Mouse (Mus musculus) brain, embryonic 18.5 days (tissue): ENCODE measurements around the gene Kif7.

Experiments
- DNase-seq: peaks from one replicate; pipeline ENCODE4 v3.0.0-alpha.2; 2012; ENCODE audit warnings: low read depth, low spot score

The Kif7 gene

GRCm38 (mm10) chr7:79715187-79715981, at the start of gene Kif7:
Gene Kif7, minus strand, starts transcription at chr7:79715720.
- peak; percentile 55 for DNase-seq

GRCm38 (mm10) chr7:79762106-79762505, 46.6 kb upstream of the Kif7 start:
- no peak for DNase-seq

GRCm38 (mm10) chr7:79761124-79761876, 45.8 kb upstream of the Kif7 start:
- DNase-seq = no peak

DNA sequence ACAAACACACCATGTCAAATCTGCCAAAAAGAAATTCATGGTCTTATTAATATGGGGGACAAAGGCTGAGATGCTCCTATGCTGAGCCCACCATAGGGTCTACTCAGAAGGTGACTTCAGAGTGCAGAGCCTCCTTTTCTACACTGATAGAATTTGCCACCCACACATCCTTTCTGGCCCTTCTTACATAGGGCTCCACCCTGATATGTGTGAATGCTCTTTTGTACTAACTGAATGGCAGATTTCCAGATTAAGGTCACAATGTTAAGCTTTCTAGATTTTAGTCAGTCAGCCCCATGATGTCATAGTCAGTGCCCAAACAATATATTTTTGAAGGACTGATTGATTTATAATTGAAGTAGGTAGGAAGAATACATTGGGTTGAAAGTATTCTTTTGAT, 44.2 kb upstream of the Kif7 start:
- no peak for DNase-seq

DNA sequence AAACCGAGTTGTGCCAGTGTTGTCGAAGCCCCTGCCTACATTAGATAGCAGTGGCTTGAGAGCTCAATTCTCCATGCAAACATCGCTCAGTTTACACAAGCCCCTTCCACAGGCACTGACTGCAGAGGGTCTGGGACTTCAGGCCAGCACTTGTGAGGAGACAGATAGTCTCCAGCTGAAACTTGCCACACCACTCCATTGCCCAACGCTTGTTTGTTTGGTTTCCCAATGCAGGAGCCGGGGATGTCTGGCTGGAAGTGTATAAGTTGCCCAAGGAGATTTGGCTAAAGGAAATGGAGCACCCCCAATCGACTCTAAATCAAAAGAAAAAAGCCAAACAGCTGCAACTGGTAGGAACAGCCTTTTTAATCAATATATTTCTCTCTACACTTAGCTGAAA, 42.7 kb upstream of the Kif7 start:
- DNase-seq = no peak

DNA sequence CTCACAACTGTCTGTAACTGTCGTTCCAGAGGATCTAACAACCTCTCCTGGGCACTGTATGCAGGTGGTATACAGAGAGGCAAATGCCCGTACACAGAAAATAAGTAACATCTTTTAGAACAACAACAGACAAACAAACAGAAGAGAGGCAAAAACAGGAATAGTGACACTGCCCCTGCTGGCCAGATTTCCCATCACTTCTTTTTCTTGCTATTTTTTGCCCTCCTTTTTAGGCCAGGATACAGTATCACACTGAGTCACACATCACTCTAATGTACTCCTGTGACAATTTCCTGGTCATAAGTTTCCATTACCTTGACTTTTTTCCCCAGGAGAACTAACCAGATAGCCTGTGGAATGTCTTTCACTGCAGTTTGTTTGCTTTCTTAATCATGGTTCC, 40.8 kb upstream of the Kif7 start:
- no peak for DNase-seq

DNA sequence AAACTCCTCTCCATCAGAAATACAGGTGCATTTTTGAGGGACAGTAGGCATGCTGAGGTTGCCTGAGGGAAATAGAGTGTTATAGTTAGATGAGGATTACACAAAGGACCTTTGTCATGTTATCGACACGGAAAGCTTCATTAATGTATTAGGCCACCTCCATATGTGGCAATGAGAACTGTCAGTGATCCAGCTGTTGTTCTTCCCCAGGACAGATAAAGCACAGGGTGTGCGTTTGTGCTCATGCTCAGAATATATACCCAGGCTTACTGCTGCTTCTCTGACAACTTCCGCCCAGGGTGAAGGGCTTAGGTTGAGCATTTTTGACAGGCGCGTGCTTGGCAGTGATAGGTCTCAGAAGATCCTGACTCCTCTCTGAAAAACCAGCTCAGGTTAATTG, 34.0 kb upstream of the Kif7 start:
- no peak for DNase-seq

- no peak for DNase-seq
Observed at GRCm38 (mm10) chr7:79747659-79748058, 32.1 kb upstream of the Kif7 start.

- DNase-seq = no peak
Observed at GRCm38 (mm10) chr7:79744585-79744984, 29.1 kb upstream of the Kif7 start.

GRCm38 (mm10) chr7:79744051-79744450, 28.5 kb upstream of the Kif7 start:
- DNase-seq = no peak

- peak; percentile 54 for DNase-seq
Observed at GRCm38 (mm10) chr7:79742659-79743536, 27.4 kb upstream of the Kif7 start, which contains the start of the genes Pex11a and Wdr93. Gene Pex11a, minus strand, starts transcription at chr7:79743131. Gene Wdr93, plus strand, starts transcription at chr7:79743163.

- no peak for DNase-seq
Observed at GRCm38 (mm10) chr7:79742277-79742658, 26.7 kb upstream of the Kif7 start.

DNA sequence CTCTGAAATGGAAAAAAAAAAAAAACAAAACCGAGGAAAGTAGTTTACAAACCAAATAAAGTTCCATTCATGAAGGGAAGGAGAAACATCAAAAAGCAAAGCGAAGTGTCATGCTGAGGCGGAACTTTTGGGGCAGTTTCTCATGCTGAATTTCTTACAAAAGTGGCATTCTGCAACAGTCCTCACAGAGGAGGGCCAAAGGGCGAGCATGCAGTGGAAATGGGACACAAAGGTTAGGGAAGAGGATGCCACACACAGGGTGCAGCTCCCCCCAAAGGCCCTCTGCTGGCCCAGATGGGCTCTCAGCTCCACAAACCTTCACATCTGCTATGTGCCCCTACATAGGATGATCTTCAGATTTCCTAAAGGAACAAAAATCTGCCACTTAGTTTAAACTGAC, 24.8 kb upstream of the Kif7 start:
- DNase-seq = no peak

- DNase-seq = no peak
Observed at GRCm38 (mm10) chr7:79738913-79739312, 23.4 kb upstream of the Kif7 start.

- DNase-seq = no peak
Observed at GRCm38 (mm10) chr7:79736511-79736910, 21.0 kb upstream of the Kif7 start.

DNA sequence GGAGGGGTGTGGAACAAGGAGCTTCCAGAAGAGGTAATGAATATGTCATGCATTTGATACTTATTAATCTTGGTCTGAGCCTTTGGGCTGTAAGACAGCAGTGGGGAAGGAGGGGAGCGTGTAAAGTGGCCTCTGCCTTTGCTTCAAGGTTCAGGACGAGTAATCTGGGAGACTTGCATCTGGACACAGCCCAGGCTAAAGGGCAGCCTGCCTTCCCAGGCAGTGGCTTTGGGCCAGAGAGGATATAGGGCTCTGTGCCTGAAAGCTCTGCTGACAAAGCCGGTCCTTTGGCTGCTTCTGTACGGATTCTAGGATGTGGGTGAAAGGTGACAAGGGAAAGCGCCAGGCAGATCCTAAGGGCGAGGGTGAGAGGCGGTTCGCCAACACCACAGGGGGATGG, 19.0 kb upstream of the Kif7 start:
- DNase-seq = no peak

- no peak for DNase-seq
Observed at GRCm38 (mm10) chr7:79732622-79733021, 17.1 kb upstream of the Kif7 start, which contains the start of gene Plin1. Gene Plin1, minus strand, starts transcription at chr7:79732903.

GRCm38 (mm10) chr7:79731438-79731837, 15.9 kb upstream of the Kif7 start:
- DNase-seq = no peak

GRCm38 (mm10) chr7:79729743-79730370, 14.3 kb upstream of the Kif7 start:
- no peak for DNase-seq

- no peak for DNase-seq
Observed at GRCm38 (mm10) chr7:79729169-79729568, 13.6 kb upstream of the Kif7 start.

- DNase-seq = no peak
Observed at GRCm38 (mm10) chr7:79728219-79728618, 12.7 kb upstream of the Kif7 start.
